Mouse (Mus musculus): Measurements from ENCODE around the gene Ago3. TPM values are rescaled to one million over a fixed set of nuclear protein-coding genes. Genes with fewer than 3 reads are reported as not detected.

The Ago3 gene
- polyA plus RNA-seq, 1 experiment = 5.9 TPM

Other genes starting within 250 kb of the Ago3 start
- 111 and 130 TPM in 2 replicates for gene Thrap3, start 226.8 kb downstream of the Ago3 start, polyA plus RNA-seq (2012; rRNA removed)
- gene Map7d1, start 173.2 kb downstream of the Ago3 start, polyA plus RNA-seq (2012; rRNA removed) = 103 and 127 TPM in 2 replicates
- gene Trappc3, start 167.2 kb downstream of the Ago3 start, polyA plus RNA-seq (2012; rRNA removed) = 85.7 and 101 TPM in 2 replicates
- gene Col8a2, start 142.8 kb downstream of the Ago3 start, polyA plus RNA-seq (2012; rRNA removed) = 17.6 and 22.6 TPM in 2 replicates
- gene Adprhl2, start 107.9 kb downstream of the Ago3 start, polyA plus RNA-seq (2012; rRNA removed) = 42.3 and 48.2 TPM in 2 replicates
- gene Tekt2, start 103.9 kb downstream of the Ago3 start, polyA plus RNA-seq (2012; rRNA removed) = 25.8 and 40.1 TPM in 2 replicates
- gene Ago1, start 39.0 kb upstream of the Ago3 start, polyA plus RNA-seq (2012; rRNA removed) = 13.2 and 21.9 TPM in 2 replicates
- 4.8 and 5.3 TPM in 2 replicates for gene Ago4, start 103.9 kb upstream of the Ago3 start, polyA plus RNA-seq (2012; rRNA removed)
- 0.74 and 0.81 TPM in 2 replicates for gene Clspn, start 127.4 kb upstream of the Ago3 start, polyA plus RNA-seq (2012; rRNA removed)
- 20.7 and 26.9 TPM in 2 replicates for gene 5730409E04Rik, start 180.3 kb upstream of the Ago3 start, polyA plus RNA-seq (2012; rRNA removed)
- gene Psmb2, start 248.1 kb upstream of the Ago3 start, polyA plus RNA-seq (2012; rRNA removed) = 174 and 200 TPM in 2 replicates